Mouse (Mus musculus) heart, postnatal 4 days (tissue): ENCODE measurements around the gene Slc2a13. TPM values are rescaled to one million over a fixed set of nuclear protein-coding genes. Genes with fewer than 3 reads are reported as not detected.

Experiments
- DNase-seq: peaks from one replicate; pipeline ENCODE4 v3.0.0; 2021
- total RNA-seq, 2 experiments: library from RNA; stranded (reverse); gene quantifications; 2 replicates each; pipeline ENCODE4 v1.2.3; 2021

The Slc2a13 gene
- total RNA-seq, 2 experiments from 2014 or later, result 3.2 to 3.3 TPM

GRCm38 (mm10) chr15:91373203-91373584 is 199.9 kb downstream of the Slc2a13 start:
- DNase-seq, result peak; percentile 52

DNA sequence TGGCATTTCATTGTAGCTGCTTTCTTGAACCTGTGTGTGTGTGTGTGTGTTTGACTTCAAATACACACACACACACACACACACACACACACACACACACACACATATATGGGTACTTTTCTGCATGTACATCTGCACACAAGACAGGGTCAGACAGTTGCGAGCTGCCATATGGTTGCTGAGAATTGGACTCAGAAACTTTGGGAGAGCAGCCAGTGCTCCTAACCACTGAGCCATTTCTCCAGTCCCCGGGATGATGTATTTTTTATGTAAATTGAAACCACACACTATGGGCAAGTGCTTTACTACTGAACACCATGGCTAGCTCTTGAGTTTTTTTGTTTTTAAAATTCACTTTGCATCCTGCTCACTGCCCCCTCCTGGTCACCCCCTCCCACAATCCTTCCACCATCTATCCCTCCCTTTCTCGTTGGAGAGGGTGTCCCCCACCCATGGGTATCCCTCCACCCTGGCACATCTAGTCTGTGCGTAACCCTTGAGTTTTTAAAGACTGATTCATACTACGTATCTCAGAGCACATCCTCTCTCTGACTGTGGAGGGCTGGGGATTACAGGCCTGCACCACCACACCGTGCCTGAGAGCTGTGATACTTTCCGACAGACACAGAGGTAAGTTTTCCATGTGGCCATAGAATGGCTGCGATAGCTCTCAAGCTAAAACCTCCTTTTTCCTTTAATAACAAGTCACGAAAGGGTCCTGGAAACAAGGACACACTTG is 200.4 kb downstream of the Slc2a13 start:
- DNase-seq, result no peak

DNA sequence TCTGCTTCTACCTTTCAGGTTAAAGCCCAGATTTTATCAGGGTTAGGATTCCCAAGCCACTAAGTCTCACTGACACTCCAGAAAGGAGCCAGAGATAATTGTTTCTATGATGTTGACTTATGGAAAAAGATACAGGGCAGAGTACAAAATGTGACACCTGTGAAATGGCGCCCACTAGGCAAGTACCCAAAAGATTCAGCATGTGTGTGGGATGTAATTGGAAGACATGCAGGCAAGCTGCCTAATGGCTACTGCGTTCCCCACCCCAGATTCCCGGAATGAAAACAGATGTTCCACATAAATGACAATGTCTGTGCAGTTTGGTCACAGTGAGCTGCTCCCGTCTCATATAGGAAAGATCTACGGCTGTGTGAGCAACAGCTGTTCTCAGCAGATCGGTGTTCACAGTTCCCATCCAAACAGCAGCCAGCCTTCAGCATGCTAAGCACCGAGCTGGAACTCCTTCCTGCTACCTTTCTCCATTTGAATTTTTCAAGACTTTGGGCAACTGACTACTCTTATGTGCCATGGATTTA is 201.1 kb downstream of the Slc2a13 start:
- DNase-seq, result no peak

GRCm38 (mm10) chr15:91369736-91370449 is 203.2 kb downstream of the Slc2a13 start:
- DNase-seq, result no peak

DNA sequence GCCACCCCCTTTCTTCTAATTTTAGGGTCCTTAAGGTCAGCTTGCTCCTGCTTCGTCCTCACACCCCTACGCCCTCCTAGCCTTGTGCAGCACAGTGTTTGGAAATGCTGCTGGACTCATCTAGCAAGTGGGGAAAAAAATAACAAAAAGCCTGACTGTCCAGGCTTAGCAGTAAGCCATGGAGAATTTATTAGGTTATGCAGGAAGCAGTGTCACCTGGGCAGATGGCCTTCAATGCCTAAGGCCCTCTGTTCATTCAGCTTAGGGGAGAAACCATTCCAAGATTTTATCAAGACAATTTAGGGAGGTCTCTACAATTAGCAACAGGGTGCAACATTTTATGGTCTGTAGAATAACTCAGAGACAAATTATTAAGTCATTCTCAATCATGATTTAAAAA is 212.6 kb downstream of the Slc2a13 start:
- DNase-seq, result no peak

GRCm38 (mm10) chr15:91351006-91351405 is 222.1 kb downstream of the Slc2a13 start:
- DNase-seq, result no peak

GRCm38 (mm10) chr15:91338350-91338749 is 234.7 kb downstream of the Slc2a13 start:
- no peak for DNase-seq

GRCm38 (mm10) chr15:91334416-91334900 is 238.6 kb downstream of the Slc2a13 start:
- DNase-seq, result no peak

DNA sequence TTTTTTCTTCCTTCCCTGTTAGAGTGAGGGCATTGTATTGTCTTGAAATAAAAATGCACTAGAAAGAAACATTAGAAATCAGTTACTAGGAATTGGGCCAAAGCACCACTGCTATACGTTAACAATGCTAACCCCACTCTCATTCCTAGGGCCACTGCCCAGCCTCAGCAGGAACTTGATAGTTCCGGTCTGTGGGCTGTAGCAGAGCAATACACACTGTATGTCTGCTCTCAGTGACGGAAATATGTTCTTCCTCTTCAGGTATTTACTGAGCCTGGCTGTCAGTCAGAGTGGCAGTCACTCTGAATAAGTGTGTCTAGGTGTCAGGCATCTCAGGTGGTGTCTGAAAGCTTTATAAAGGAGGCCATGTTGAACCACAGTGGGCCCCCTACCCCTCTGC is 245.3 kb downstream of the Slc2a13 start:
- DNase-seq, result no peak

- DNase-seq, result no peak
Observed at GRCm38 (mm10) chr15:91327023-91327422, 246.0 kb downstream of the Slc2a13 start.

- peak; percentile 22 for DNase-seq
Observed at GRCm38 (mm10) chr15:91319376-91319775, 253.7 kb downstream of the Slc2a13 start.

DNA sequence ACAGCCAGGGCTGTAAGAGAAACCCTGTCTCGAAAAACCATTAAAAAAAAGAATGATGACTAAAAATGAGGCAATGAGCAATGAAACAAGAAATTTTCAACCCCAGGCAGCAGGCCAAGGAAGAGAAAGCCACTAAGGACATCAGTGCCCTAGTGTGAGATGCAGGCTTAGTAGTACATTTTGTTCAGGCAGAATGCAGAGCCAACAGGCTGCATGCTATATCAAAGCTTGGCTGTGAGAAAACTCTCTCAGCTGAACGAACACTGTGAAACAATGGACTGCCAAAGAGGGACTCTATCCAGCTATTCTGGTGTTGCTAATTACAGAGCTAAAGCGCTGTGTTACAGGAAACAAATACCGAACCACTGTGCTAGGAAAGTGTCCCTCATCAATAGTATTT is 256.1 kb downstream of the Slc2a13 start:
- DNase-seq, result peak; percentile 28

DNA sequence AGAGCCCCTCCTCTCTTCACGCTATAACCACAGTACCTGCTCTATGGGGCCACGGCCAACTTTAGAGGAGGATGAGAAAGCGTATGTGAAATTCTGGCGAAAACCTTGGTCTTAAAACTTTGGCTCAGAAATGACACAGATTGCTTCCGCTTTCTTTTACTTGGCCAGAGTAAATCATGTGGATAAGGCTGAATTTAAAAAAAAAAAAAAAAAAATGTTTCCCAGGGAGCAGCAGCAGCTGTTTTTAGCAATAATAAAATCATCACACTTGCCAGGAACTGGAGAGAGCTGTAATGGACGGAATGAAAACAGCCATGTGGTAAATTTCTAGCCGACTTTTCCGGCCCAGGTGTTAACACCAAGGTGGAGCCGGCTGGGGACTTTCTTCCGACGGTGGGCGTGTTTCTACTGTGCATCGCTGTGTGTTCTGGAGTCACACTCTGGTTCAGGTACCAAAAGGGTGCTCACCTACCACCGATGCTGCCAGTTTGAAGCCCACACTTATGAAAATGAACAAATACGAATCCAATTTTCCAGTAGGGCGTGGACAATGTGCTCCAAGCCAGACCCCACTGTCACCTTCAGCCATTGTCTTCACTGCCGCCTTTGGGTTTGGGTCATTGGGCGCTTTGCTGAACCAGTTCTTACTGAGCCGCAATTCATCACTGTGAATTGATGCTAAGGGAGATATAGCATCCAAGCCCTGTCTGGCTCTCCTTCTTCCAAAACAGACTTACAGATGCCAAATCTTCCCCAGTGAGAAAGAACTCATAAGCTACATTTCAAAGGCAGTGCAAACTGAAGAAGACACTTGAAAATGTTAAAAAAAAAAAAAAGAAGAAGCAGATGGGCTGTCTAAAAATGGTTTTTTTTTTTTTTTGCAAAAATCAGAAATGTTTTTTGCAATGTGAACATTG is 258.4 kb downstream of the Slc2a13 start:
- DNase-seq, result peak; percentile 10

DNA sequence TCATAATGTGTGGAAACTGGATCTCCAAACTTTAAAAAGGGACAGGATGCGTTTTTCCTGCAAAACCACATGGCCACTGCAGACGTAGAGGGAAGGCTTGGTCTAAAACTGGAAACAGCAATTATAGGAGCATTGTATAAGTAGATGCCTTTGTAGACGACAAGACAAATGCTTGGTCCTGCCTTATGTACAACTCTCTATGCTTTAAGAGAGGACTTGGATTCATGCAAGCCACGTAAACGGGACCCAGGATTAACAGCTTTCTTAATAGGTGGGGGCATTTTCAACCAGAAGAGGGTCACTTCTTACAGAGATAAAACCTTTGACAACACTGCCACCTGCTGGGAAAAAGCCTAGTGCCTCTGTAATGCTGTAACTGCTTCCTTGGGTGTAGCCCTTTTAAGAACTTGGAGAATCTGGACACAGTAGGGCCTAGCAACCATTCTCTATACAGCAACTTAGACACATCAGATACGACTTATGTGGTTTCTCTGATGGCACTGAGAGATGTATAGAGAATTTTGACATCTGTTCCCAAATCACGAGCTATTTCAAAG is 268.7 kb downstream of the Slc2a13 start:
- DNase-seq, result peak; percentile 46

DNA sequence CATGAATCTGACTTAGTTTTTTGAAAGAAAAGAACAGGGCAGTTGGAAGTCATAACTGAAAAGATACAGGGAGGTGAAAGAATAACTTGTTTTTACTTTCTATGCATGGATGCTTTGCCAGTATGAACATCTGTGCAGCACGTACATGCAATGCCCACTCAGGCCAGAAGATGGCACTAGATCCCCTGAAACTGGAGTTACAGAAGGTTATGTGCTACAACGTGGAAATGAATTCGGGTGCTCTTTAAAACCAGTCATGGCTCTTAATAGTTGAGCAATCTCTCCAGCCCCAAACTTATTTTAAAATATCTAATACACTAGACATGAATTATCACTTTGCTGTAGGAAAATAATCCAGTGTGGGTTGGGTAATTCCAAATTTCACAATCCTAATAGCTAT is 271.7 kb downstream of the Slc2a13 start:
- peak; percentile 94 for DNase-seq

DNA sequence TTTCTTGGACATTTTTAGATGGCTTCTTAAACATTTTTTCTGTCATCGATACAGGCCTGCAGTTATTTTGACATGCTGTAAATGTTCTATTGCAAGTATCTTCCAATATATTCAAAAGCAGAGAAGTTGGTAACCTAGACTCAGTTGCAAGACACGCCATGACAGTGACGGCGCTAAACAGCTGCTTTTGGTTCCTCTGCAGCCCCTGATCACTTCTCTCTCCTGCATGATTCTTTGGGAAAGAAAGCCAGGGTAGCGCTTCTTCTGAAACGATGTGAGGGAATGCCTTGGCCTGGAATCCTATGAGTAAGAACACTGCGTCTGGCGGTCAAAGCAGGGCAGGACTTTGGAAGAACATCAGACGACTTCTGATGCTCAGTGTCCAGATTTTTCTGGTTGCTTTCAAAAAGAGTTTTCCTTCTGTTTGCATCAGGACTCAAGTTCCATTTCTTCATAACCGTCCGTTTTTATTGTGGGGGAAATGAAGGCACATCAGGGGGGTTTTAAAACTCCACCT is 273.7 kb downstream of the Slc2a13 start:
- DNase-seq, result no peak

GRCm38 (mm10) chr15:91283418-91283817 is 289.6 kb downstream of the Slc2a13 start:
- DNase-seq, result no peak

DNA sequence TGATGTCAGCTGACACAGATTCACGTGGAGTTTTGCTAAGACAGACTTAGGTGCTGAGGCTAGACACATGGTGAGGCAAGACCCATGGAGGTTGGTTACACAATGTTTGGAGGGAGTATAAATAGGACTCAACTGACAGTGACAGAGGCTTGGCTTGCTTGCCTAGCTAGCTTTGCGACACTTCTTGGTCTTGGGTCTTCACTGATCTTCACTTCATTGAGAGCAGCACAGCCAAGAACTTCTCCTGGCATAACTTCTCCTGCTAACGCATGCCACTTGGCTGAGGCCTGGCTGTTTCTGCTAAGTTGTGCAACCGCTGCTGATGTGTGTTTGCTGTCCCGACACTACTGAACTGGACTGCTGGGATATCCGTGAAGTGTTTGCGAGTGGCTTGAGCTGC is 290.2 kb downstream of the Slc2a13 start:
- no peak for DNase-seq

DNA sequence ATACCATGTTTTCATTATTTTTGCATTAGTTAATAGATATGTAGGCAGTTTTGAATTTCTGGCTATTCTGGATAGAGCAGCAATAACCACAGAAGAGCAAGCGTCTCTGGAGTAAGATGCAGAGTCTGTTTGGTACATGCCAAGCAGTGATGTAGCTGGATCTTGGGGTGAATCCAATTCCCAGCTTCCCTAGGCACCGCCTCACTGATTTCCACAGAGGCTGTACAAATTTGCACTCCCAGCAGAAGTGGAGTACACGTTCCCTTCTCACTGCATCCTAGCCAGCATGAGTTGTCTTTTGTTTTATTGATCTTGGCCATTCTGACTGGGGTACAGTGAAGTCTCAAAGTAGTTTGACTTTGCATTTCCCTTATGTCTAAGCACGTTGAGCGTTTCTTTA is 291.5 kb downstream of the Slc2a13 start:
- DNase-seq, result no peak

GRCm38 (mm10) chr15:91279571-91279970 is 293.5 kb downstream of the Slc2a13 start:
- DNase-seq, result no peak

GRCm38 (mm10) chr15:91275961-91276360 is 297.1 kb downstream of the Slc2a13 start:
- no peak for DNase-seq

GRCm38 (mm10) chr15:91268532-91268931 is 304.5 kb downstream of the Slc2a13 start:
- DNase-seq, result no peak
